Mouse (Mus musculus) liver, postnatal 0 days (tissue): Measurements from ENCODE around the gene Anapc16.

Experiments
- CTCF ChIP-seq: sonication (generic); IDR thresholded peaks from 2 replicates; pipeline ENCODE4 v1.5.1; 2016; ENCODE audit warnings: antibody characterized with exemption, low read depth
- EP300 ChIP-seq: IDR thresholded peaks from 2 replicates; pipeline ENCODE4 v1.6.1; 2016; ENCODE audit warnings: antibody characterized with exemption, low read depth, mild to moderate bottlenecking

DNA sequence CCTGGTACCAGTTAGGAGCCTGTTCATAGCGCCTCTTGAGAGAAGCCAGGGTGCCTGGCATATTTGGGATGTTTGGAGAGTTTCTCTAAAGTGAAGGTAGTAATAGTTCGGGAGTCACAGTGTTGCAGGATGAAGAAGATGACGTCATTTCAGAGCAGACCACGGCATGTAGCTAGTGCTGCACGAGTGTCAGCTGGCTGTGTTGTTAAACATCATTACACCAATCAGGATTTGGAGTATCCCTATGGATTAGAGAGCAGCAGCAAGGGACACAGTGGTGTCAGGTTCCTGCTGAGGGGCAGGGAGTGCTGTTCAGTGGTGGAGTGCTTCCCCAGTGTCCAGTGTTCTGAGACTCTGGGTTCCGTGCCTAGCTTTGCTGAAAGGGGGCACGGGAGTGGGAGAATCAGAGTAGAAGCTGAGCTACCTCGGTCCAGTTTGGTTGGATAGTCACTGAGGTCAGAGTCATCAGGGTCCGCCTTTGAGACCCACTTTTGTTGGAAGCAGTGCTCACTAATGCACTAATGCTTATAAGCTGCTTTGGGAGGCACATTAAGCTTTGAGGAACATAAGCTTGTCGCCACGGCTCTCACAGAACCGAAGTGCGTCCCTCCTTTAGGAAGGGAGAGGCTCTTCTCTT is 23.9 kb upstream of the Anapc16 start:
- TF ChIP-seq CTCF: no peak
- TF ChIP-seq EP300: no peak
